Mouse (Mus musculus) frontal cortex, adult 2 months (tissue): Measurements from ENCODE around the gene Bcr. TPM values are rescaled to one million over a fixed set of nuclear protein-coding genes. Genes with fewer than 3 reads are reported as not detected.
A peak's percentile ranks its signal among the peaks of the same experiment; 100 is the strongest.

Experiments
- DNase-seq, 2 experiments: peaks; one replicate each; pipeline ENCODE4 v3.0.0; 2022; ENCODE audit warnings: low spot score in 1 of 2; ENCODE audit errors: extremely low spot score in 1 of 2
- polyA plus RNA-seq: library from polyadenylated mRNA; depleted of rRNA; stranded (reverse); fragments of >200 nt; gene quantifications from 2 replicates; pipeline ENCODE4 v1.2.3, GENCODE M21; 2012

Bcr gene
- polyA plus RNA-seq, 1 experiment: 69.4 TPM

DNA sequence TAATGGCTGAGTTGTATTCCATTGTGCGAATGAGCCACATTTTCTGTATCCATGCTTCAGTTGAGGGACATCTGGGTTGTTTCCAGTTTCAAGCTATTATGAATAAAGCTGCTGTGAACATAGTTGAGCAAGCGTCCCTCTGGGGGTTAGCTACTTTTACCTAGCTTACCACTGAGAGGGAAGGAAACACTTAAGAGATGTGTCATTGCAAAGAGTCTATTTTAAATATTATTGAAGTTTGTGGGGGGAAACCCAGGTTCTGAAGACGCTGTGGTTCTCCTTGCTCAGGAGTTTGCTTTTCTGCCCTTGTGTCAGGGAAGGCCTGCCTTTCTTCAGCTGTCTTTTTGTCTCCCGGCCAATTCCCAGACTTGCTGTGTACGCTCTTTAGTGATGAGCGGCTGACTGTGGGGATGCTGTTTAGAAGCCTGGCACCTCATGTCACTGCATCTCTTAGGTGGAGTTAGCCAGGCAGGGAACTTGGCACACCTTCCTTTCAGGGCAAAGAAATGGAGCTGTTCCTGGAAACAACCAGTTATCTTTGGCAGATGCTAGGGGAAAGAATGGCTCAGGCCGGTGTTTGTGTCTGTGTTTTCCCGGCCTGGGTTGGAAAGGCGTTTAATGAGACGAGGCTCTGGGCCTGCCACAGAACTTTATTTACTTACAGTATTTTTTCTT, 31.2 kb downstream of the Bcr start:
- no peak for DNase-seq

GRCm38 (mm10) chr10:75093252-75093987, 33.0 kb downstream of the Bcr start:
- DNase-seq: no peak

DNA sequence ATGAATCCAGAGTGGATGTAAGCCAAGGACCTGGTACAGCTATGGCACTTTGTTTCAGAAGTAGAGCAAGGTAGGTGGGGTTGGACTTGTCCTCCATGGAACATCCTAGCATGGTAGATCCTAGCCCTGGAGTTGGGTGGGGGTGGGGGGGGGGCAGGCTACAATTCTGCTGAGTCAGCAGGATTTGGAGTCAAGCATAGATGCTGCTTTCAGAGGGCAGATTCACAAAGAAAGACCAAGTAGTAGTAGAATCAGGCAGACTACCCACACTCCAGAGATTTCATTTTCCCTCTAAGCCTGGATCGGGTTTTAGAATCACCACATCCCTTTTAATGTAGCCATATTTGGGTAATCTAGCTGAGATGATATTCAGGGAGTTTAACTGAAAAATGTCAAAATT, 33.9 kb downstream of the Bcr start:
- no peak for DNase-seq

GRCm38 (mm10) chr10:75095216-75095615, 34.8 kb downstream of the Bcr start:
- peak in 1 of 2 experiments; percentile 52 for DNase-seq

- DNase-seq: no peak
Measured at GRCm38 (mm10) chr10:75098446-75099183, 38.2 kb downstream of the Bcr start.

DNA sequence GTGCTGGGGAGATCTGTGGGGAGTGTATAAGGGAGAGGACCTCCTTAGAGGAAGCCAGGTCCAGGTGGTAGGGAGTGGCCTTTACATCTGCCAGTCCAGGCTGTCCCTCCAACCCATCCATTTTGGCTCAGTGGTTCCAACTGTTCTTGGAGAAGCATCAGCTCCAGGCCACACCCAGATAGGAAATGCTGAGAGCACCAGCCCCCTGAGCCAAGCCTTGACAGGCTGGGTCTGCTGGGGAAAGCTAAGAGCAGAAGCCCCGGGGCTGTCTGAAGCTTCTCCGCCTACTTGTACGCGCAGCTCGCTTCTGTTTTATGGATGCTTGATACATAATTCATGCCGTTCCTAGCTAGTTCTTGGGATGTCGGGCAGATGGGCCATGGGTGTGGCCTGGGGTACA, 39.9 kb downstream of the Bcr start:
- peak; percentile 59 to 69 for DNase-seq

GRCm38 (mm10) chr10:75103502-75103901, 43.1 kb downstream of the Bcr start:
- no peak for DNase-seq

DNA sequence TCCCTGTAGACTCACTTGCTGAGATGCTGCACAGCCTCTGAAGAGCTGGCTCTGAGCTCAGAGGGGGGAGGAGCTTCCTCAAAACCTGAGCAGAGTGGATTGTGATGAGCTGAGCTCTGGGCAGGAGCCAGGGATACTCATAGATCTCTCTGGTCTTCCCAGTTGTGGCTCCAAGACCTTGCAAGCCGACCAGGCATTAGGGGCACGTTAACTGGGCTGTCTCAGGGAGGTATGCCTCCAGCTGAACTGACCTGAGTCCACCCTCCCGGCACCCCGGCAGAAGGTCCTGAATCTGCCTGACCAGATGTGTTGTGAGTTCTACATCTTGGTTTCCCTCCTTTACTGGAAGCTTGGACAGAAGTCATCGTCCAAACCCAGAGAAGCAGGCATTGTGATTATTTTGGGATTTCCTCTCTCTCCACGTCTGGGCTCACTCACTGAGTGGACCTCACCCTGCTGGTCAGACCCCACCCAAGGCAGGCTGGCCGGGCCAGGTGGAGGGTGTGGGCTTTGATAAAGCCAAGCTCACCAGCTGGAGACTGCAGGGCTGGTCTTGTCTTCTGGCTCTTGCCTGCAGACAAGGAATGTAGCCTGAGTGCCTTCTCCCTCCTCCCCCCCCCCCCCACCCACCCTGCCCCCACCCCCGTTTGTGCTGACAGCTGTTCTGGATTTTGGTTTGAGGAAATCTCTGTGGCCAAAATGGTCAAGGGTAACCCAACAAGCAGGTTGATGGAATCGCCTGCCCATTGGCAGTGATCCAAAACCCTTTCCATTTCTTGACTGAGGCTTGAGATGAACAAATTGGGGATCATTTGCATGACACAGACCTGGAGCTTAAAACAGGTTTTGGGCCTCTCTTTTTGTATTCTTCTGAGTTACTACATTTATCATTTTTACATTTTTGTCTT, 44.1 kb downstream of the Bcr start:
- peak in 1 of 2 experiments; percentile 64 for DNase-seq

GRCm38 (mm10) chr10:75105099-75105461, 44.7 kb downstream of the Bcr start:
- no peak for DNase-seq

DNA sequence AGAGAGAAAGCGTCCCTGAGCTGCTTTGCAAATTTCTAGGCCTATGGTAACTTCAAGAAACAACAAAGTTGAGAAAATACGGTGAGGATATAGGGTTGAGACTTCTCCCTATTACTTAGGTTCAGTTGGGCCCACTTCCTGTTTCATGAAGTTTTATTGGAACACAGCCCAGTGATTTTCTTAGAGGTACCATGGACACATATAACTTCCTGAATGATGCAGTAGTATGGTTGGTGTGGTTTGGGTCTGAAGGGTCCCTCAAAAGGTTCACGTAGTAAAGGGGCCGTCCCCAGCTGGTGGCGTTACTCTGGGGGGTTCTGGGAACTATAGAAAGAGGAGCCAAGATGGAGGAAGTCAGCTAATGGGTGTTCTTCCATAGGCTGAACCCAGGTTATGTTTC, 45.3 kb downstream of the Bcr start:
- no peak for DNase-seq

- no peak for DNase-seq
Measured at GRCm38 (mm10) chr10:75106940-75107381, 46.6 kb downstream of the Bcr start.

DNA sequence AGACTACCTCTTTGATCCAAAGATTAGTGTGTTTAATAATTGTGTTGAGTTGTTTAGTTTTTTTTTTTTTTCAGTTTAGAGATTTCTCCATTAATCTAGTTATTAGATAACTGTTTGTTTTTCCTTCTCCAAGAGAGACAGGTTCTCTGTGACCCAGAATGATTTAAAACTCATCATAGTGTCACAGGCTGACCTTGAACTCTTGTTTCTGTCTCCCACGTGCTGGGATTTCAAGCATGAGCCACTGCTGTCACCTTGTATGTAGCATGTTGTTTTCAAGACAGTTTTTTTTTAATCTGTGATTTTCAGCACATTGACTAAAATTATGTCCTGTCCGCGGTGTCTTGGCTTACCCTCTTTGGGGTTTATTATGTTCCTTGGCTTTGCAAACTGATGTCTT, 47.7 kb downstream of the Bcr start:
- no peak for DNase-seq

GRCm38 (mm10) chr10:75111446-75112201, 51.2 kb downstream of the Bcr start:
- DNase-seq: no peak

GRCm38 (mm10) chr10:75112405-75112804, 52.0 kb downstream of the Bcr start:
- DNase-seq: no peak

DNA sequence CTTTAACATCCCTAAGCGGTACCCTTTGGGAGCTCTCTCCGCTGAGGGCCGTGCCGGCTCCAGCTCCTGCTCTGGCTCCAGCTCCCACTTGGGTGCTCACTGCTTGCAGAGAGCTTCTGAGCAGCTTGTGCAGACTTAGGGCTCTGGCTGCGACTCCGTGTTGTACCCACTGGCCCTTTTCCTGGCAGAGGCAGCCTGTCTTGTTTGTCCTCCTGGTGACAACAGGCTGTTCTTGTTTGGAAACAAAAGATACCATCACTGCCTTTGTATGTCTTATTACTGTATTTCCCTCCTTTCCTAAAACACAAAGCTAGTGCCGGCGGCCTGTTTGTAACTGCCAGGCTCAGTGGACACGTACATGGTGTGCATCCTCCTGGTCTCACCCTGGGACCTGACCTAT, 53.2 kb downstream of the Bcr start:
- no peak for DNase-seq

GRCm38 (mm10) chr10:75115240-75115639, 54.8 kb downstream of the Bcr start:
- no peak for DNase-seq

DNA sequence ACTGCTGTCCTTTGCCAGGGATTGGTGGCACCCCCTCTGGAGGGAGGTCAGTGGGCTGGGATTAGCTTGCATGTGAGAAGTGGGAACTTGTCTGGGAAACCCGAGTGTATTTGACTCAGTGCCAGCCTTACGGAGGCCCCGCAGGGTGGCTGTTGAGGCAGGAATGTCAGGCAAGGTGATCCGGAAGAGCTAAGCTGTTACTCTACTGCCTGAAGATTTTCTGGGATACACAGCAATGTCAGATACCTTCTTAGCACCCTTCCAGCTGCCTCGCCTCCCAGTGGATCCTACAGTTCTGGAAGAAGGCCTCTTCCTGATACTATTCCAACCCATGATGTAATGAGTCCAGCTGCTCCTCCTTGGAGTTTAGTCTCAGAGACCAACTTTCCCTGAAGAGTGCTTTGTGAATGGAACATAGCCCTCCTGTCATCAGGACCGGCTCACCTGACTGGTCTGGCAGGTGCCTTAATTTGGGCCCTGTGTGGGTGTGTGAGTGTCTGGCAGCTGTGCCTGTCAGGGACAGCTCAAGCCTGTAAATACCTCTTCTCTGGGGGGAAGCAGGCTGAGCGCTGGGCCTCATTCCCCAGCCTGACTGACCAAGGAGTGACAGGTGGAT, 56.6 kb downstream of the Bcr start:
- peak in 1 of 2 experiments; percentile 58 for DNase-seq

- DNase-seq: peak in 1 of 2 experiments; percentile 64
Measured at GRCm38 (mm10) chr10:75118444-75118843, 58.1 kb downstream of the Bcr start.

DNA sequence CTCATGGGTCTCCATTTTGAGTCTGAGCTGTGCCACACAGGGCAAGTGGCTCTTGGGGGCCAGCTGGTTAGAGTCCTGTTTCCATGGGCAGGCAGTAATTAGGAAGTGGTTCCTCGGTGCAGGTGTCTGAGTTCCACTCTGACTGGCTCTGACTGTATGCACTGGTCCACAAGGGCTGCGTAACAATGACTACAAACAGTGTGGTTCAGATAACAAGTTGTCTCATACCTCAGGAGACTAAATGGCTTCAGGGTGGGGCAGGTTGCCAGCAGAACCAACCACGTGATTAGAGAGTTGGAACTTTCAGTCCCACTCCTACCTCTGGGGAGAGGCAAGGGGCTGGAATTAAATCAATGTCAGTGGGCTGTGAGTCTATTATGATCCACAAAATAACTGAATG, 59.0 kb downstream of the Bcr start:
- DNase-seq: no peak
